Mouse (Mus musculus): ENCODE measurements around the gene Dad1. TPM values are rescaled to one million over a fixed set of nuclear protein-coding genes. Genes with fewer than 3 reads are reported as not detected.
A peak's percentile ranks its signal among the peaks of the same experiment; 100 is the strongest.

Gene Dad1
- polyA plus RNA-seq, 1 experiment from 2014 or later: 391 TPM

DNA sequence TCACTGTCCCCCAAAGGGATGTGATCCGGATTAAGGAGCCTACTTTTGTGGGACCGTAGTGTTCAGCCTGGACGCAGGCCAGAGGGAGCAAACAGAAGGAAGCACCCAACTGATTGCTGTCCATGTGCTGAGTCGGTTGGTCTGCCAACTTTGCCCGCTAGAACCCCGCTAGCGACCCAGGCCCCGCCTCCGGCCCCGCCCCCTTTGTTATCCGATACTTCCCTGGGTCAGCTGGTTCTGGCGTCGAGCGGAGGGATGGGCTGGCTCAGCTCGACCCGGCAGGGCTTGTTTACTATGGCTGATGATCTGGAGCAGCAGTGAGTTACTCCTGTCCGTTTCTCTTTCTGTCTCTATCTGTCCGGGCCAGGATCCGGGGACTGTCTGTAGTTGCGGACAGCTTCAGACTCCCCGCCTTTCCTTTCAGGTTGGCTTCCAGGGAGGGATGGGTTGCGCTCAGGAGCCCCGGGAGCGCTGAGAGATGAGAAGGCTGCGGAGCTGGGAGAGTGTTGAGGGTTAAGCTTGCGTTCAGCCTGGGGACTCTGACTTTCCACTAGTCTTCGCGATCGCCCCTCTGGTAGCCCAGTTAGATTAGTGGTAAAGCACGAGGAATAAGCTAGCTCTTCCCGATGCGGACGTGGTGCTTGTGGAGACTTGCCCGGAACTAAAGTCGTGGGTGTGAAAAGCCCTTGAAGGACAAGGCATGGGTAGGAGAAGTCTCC is 5.3 kb upstream of the Dad1 start:
- WGBS: under 1% methylated on average over 35 of the region's 35 CpGs
- H3K9ac ChIP-seq (ENCODE audit: low read length): peak overlapping the region; percentile 78
- H3K4me1 ChIP-seq (ENCODE audit: control insufficient read depth, insufficient read depth, low read length): peaks cover 12% of the 10 kb centered on the region; the same call in 1 of the 2 replicates
- peak overlapping the region; percentile 64 for H3K4me3 ChIP-seq (replicated peaks; ENCODE audit: low read length)
- peak; percentile 95 for ATAC-seq (ENCODE audit: insufficient read depth, low FRiP score)
- H3K27ac ChIP-seq (ENCODE audit: low read length): peak overlapping the region; percentile 32
- H3K9me3 ChIP-seq (replicated peaks; ENCODE audit: control insufficient read depth, low read length): no peaks in the 10 kb centered on the region
- peak overlapping the region; percentile 53 for H3K4me2 ChIP-seq (ENCODE audit: low read depth, low read length)
- no peaks in the 10 kb centered on the region for H3K27me3 ChIP-seq (ENCODE audit: control insufficient read depth, insufficient read depth, low read length)
- no peaks in the 10 kb centered on the region for H3K36me3 ChIP-seq (ENCODE audit: control insufficient read depth, insufficient read depth, low read length)

DNA sequence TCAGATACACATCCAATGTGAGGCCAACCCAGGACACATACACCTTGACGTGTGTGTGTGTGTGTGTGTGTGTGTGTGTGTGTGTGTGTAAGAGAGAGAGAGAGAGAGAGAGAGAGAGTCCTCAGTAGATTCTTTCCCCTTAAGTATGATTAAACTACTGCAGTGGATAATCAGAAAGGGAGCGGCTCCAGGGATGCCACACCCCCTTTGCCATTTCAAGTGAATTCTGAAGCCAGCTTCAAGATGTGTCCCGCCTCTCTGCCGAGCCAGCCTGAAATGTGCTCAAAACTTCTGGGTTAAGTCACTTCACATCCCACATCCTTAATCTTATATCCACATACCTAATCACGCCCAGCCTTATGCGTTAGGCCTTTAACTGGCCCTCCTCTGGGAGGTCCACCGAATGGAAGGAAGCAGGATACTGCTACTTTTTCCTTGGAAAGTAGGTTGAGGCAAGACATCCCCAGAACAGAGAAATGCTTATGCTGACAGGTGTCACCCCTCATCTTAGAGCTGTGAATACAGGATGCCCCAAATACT is 4.3 kb upstream of the Dad1 start:
- no peak overlapping the region for H3K9ac ChIP-seq (ENCODE audit: low read length)
- ATAC-seq (ENCODE audit: insufficient read depth, low FRiP score): no peak
- H3K4me1 ChIP-seq (ENCODE audit: control insufficient read depth, insufficient read depth, low read length): peaks cover 12% of the 10 kb centered on the region; the same call in 1 of the 2 replicates
- H3K4me2 ChIP-seq (ENCODE audit: low read depth, low read length): peak overlapping the region; percentile 53
- H3K27ac ChIP-seq (ENCODE audit: low read length): peak overlapping the region; percentile 32; the same call in 1 of the 2 replicates
- 48% methylated on average over 7 of the region's 7 CpGs for WGBS
- H3K9me3 ChIP-seq (replicated peaks; ENCODE audit: control insufficient read depth, low read length): no peaks in the 10 kb centered on the region
- H3K27me3 ChIP-seq (ENCODE audit: control insufficient read depth, insufficient read depth, low read length): no peaks in the 10 kb centered on the region
- peak overlapping the region; percentile 64 for H3K4me3 ChIP-seq (replicated peaks; ENCODE audit: low read length)
- H3K36me3 ChIP-seq (ENCODE audit: control insufficient read depth, insufficient read depth, low read length): no peaks in the 10 kb centered on the region

DNA sequence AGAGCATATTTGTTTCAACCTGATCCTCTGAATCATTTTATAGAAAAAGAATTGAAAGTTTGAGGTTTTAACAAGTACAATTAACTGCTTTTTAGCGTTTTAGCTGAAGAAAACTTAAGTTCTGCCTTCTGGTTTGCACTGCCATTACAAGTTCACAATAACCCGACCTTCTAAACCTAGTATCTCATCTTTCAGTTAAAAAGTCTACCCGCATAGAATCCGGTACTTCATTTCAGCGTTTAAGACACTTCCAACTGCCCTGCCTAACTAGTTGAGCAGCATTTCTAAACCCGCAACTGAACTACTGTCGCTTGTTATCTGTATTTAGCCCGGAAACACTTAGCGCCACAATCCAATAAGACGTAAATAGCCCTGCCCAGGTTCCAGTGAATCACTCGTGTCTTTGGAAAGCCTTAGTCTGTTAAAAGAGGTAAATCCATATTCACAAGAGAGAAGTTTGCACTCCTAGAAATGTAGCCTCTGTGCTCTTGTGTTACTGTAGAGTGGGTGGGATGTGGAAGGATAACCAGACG is 832 bp upstream of the Dad1 start:
- Histone ChIP-seq H3K36me3 (ENCODE audit: control insufficient read depth, insufficient read depth, low read length) (no peaks in the 10 kb centered on the region), H3K27ac (ENCODE audit: low read length) (peak overlapping the region; percentile 93; the same call in 1 of the 2 replicates), H3K4me3 (replicated peaks; ENCODE audit: low read length) (peak overlapping the region; percentile 92), H3K4me2 (ENCODE audit: low read depth, low read length) (peak overlapping the region; percentile 85), H3K9ac (ENCODE audit: low read length) (peak overlapping the region; percentile 79), H3K9me3 (replicated peaks; ENCODE audit: control insufficient read depth, low read length) (no peaks in the 10 kb centered on the region), H3K4me1 (ENCODE audit: control insufficient read depth, insufficient read depth, low read length) (peaks cover 30% of the 10 kb centered on the region), H3K27me3 (ENCODE audit: control insufficient read depth, insufficient read depth, low read length) (no peaks in the 10 kb centered on the region)
- no peak for ATAC-seq (ENCODE audit: insufficient read depth, low FRiP score)
- WGBS: 47% methylated on average over 12 of the region's 12 CpGs

- 49% methylated on average over 4 of the region's 4 CpGs for WGBS
- peaks cover 30% of the 10 kb centered on the region for H3K4me1 ChIP-seq (ENCODE audit: control insufficient read depth, insufficient read depth, low read length)
- no peak overlapping the region; the same call in 1 of the 2 replicates for H3K27ac ChIP-seq (ENCODE audit: low read length)
- no peak overlapping the region for H3K4me3 ChIP-seq (replicated peaks; ENCODE audit: low read length)
- H3K27me3 ChIP-seq (ENCODE audit: control insufficient read depth, insufficient read depth, low read length): no peaks in the 10 kb centered on the region
- no peaks in the 10 kb centered on the region for H3K9me3 ChIP-seq (replicated peaks; ENCODE audit: control insufficient read depth, low read length)
- H3K36me3 ChIP-seq (ENCODE audit: control insufficient read depth, insufficient read depth, low read length): 0 out of 2 replicates have a peak, but pooled peaks cover 3% of the 10 kb centered on the region
- ATAC-seq (ENCODE audit: insufficient read depth, low FRiP score): no peak
- H3K4me2 ChIP-seq (ENCODE audit: low read depth, low read length): 0 out of 2 replicates have a peak overlapping the region, but pooled peaks have one; percentile 16
- no peak overlapping the region for H3K9ac ChIP-seq (ENCODE audit: low read length)
These were observed 3.8 kb downstream of the Dad1 start for GRCm38 (mm10) chr14:54250122-54250521.

DNA sequence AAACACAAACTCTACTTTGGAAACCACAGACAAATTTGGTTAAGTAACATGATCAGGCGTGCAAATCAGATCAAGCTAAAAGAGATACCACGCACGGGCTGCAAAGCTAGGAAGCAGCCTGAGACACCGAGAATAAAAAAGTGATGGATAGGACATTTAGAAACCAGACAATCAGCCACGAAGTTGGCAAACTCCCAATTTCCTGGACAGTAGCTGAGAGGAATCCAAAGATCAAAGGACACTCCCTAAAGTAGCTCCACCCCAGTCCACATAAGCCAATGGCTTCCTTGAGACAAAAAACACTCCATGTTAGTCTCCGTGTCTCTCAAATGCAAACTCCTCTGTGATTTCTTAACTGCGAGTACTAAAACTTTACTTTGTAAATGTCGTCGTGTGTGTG is 4.6 kb downstream of the Dad1 start:
- H3K27ac ChIP-seq (ENCODE audit: low read length): no peak overlapping the region
- no peak overlapping the region for H3K4me2 ChIP-seq (ENCODE audit: low read depth, low read length)
- WGBS: 52% methylated on average over 9 of the region's 9 CpGs
- H3K36me3 ChIP-seq (ENCODE audit: control insufficient read depth, insufficient read depth, low read length): 0 out of 2 replicates have a peak, but pooled peaks cover 3% of the 10 kb centered on the region
- H3K4me3 ChIP-seq (replicated peaks; ENCODE audit: low read length): no peak overlapping the region
- no peaks in the 10 kb centered on the region for H3K9me3 ChIP-seq (replicated peaks; ENCODE audit: control insufficient read depth, low read length)
- no peaks in the 10 kb centered on the region for H3K27me3 ChIP-seq (ENCODE audit: control insufficient read depth, insufficient read depth, low read length)
- peaks cover 26% of the 10 kb centered on the region for H3K4me1 ChIP-seq (ENCODE audit: control insufficient read depth, insufficient read depth, low read length)
- no peak overlapping the region for H3K9ac ChIP-seq (ENCODE audit: low read length)
- no peak for ATAC-seq (ENCODE audit: insufficient read depth, low FRiP score)

DNA sequence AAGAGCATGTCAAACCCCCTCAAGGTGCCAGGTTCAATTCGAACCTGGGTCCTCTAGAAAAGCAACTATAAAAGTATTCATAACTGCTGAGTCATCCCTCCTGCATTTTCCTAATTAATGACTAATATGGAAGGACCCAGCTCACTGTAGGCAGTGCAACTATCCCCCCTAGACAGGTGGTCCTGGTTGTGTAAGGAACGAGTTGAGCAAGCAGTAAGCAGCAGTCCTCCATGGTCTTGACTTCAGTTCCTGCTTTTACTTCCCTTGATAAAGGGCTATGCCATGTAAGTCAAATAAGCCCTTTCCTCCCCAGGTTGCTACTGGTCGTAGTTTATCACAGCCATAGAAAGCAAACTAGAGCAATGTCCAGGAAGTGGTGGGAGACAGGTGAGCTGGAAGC is 7.7 kb downstream of the Dad1 start:
- peaks cover 19% of the 10 kb centered on the region for H3K36me3 ChIP-seq (ENCODE audit: control insufficient read depth, insufficient read depth, low read length)
- H3K27ac ChIP-seq (ENCODE audit: low read length): no peak overlapping the region
- ATAC-seq (ENCODE audit: insufficient read depth, low FRiP score): no peak
- no peak overlapping the region for H3K4me3 ChIP-seq (replicated peaks; ENCODE audit: low read length)
- WGBS: 85% methylated on average over 3 of the region's 3 CpGs
- H3K9me3 ChIP-seq (replicated peaks; ENCODE audit: control insufficient read depth, low read length): no peaks in the 10 kb centered on the region
- H3K4me1 ChIP-seq (ENCODE audit: control insufficient read depth, insufficient read depth, low read length): peaks cover 12% of the 10 kb centered on the region; the same call in 1 of the 2 replicates
- no peaks in the 10 kb centered on the region for H3K27me3 ChIP-seq (ENCODE audit: control insufficient read depth, insufficient read depth, low read length)
- no peak overlapping the region for H3K4me2 ChIP-seq (ENCODE audit: low read depth, low read length)
- no peak overlapping the region for H3K9ac ChIP-seq (ENCODE audit: low read length)

DNA sequence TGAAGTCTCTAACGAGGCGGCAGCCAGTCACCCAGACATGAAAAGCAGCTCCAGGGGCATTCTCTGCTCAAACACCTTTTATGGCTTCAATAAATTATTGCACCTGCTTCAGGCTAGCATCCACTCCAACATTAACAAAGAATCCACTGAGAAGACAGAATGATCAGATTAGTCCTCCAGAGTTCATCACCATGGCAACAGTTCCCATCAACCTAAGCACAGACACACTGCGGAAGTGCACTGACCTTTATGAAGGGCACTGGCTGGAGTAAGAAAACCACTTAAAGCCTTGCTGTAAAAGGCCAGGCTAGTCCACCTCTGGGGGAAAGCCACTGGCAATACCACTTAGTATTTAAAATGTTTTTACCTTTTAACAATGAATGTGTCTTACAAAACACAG is 9.7 kb downstream of the Dad1 start:
- Histone ChIP-seq H3K27ac (ENCODE audit: low read length) (no peak overlapping the region), H3K9ac (ENCODE audit: low read length) (no peak overlapping the region), H3K4me2 (ENCODE audit: low read depth, low read length) (no peak overlapping the region), H3K4me1 (ENCODE audit: control insufficient read depth, insufficient read depth, low read length) (peaks cover 5% of the 10 kb centered on the region; the same call in 1 of the 2 replicates), H3K4me3 (replicated peaks; ENCODE audit: low read length) (no peak overlapping the region), H3K9me3 (replicated peaks; ENCODE audit: control insufficient read depth, low read length) (no peaks in the 10 kb centered on the region), H3K27me3 (ENCODE audit: control insufficient read depth, insufficient read depth, low read length) (no peaks in the 10 kb centered on the region), H3K36me3 (ENCODE audit: control insufficient read depth, insufficient read depth, low read length) (peaks cover 20% of the 10 kb centered on the region)
- 52% methylated on average over 3 of the region's 3 CpGs for WGBS
- ATAC-seq (ENCODE audit: insufficient read depth, low FRiP score): no peak

DNA sequence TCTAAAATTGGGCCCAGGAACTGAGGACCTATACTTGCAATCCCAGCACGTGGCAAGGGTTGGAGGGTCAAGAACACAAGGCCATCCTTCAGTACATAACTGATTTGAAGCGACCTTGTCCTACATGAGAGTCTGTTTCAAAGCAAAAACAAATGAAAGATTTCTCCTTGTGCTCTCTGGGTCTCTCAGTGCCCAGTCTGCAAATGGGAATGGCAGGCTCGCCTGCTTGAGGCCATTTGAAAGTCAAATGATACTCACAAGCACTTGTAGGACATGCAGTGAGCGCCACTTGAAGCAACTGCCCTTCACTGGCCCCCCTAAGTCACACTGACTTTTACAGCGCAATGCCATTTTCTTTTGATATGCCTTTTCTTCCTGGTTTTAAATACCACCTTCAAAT is 13.4 kb downstream of the Dad1 start:
- no peak overlapping the region for H3K9ac ChIP-seq (ENCODE audit: low read length)
- no peaks in the 10 kb centered on the region for H3K27me3 ChIP-seq (ENCODE audit: control insufficient read depth, insufficient read depth, low read length)
- no peak overlapping the region for H3K4me3 ChIP-seq (replicated peaks; ENCODE audit: low read length)
- no peaks in the 10 kb centered on the region for H3K9me3 ChIP-seq (replicated peaks; ENCODE audit: control insufficient read depth, low read length)
- no peak overlapping the region for H3K4me2 ChIP-seq (ENCODE audit: low read depth, low read length)
- no peak overlapping the region for H3K27ac ChIP-seq (ENCODE audit: low read length)
- ATAC-seq (ENCODE audit: insufficient read depth, low FRiP score): no peak
- 87% methylated on average over 5 of the region's 5 CpGs for WGBS
- no peaks in the 10 kb centered on the region for H3K4me1 ChIP-seq (ENCODE audit: control insufficient read depth, insufficient read depth, low read length)
- H3K36me3 ChIP-seq (ENCODE audit: control insufficient read depth, insufficient read depth, low read length): peaks cover 17% of the 10 kb centered on the region
